Mouse (Mus musculus) adrenal gland, postnatal 4 days (tissue): Measurements from ENCODE around the gene Pah. TPM values are rescaled to one million over a fixed set of nuclear protein-coding genes. Genes with fewer than 3 reads are reported as not detected.

Experiments used
- total RNA-seq, 2 experiments: library from RNA; stranded (reverse); gene quantifications; 2 replicates each; pipeline ENCODE4 v1.2.3; 2021

Gene Pah
- total RNA-seq, 2 experiments from 2014 or later, result 16.3 to 20.3 TPM

Other genes starting within 250 kb of the Pah start
- 1 to 10 TPM; 4.2 to 4.4 TPM for gene Ascl1, start 28.1 kb upstream of the Pah start, total RNA-seq